Mouse (Mus musculus): Measurements from ENCODE around the gene Ccdc187. TPM values are rescaled to one million over a fixed set of nuclear protein-coding genes. Genes with fewer than 3 reads are reported as not detected.
A peak's percentile ranks its signal among the peaks of the same experiment; 100 is the strongest.

Gene Ccdc187
- polyA plus RNA-seq, 1 experiment from 2014 or later: 0.06 TPM

- H3K36me3 ChIP-seq: peaks cover 76% of the 10 kb centered on the region
- ATAC-seq (ENCODE audit: low read depth): no peak
- no peak overlapping the region for H3K27ac ChIP-seq (replicated peaks)
- H3K4me3 ChIP-seq: no peak overlapping the region
- no peaks in the 10 kb centered on the region for H3K27me3 ChIP-seq
- H3K9ac ChIP-seq: no peak overlapping the region
- WGBS: 92% methylated on average over 2 of the region's 2 CpGs
- no peak overlapping the region for H3K4me2 ChIP-seq
- peaks cover 35% of the 10 kb centered on the region for H3K4me1 ChIP-seq (replicated peaks)
- no peaks in the 10 kb centered on the region for H3K9me3 ChIP-seq
Measured at GRCm38 (mm10) chr2:26324917-26325316, 30.6 kb upstream of the Ccdc187 start.

GRCm38 (mm10) chr2:26323589-26324325 lies 29.4 kb upstream of the Ccdc187 start:
- Histone ChIP-seq H3K4me3 (no peak overlapping the region), H3K27me3 (no peaks in the 10 kb centered on the region), H3K9ac (no peak overlapping the region), H3K4me1 (replicated peaks) (peaks cover 38% of the 10 kb centered on the region), H3K36me3 (peaks cover 65% of the 10 kb centered on the region), H3K4me2 (no peak overlapping the region), H3K9me3 (no peaks in the 10 kb centered on the region), H3K27ac (replicated peaks) (no peak overlapping the region)
- 94% methylated on average over 13 of the region's 13 CpGs for WGBS
- no peak for ATAC-seq (ENCODE audit: low read depth)

GRCm38 (mm10) chr2:26320245-26321185 lies 26.2 kb upstream of the Ccdc187 start:
- Histone ChIP-seq H3K27me3 (no peaks in the 10 kb centered on the region), H3K4me2 (no peak overlapping the region), H3K27ac (replicated peaks) (no peak overlapping the region), H3K4me3 (no peak overlapping the region), H3K9ac (0 out of 2 replicates have a peak overlapping the region, but pooled peaks have one; percentile 26), H3K36me3 (peaks cover 36% of the 10 kb centered on the region), H3K9me3 (no peaks in the 10 kb centered on the region), H3K4me1 (replicated peaks) (peaks cover 66% of the 10 kb centered on the region)
- no peak for ATAC-seq (ENCODE audit: low read depth)
- 86% methylated on average over 14 of the region's 14 CpGs for WGBS

- no peaks in the 10 kb centered on the region for H3K9me3 ChIP-seq
- H3K4me1 ChIP-seq (replicated peaks): peaks cover 71% of the 10 kb centered on the region
- peaks cover 28% of the 10 kb centered on the region for H3K36me3 ChIP-seq
- no peak overlapping the region for H3K27ac ChIP-seq (replicated peaks)
- no peaks in the 10 kb centered on the region for H3K27me3 ChIP-seq
- 90% methylated on average over 13 of the region's 13 CpGs for WGBS
- ATAC-seq (ENCODE audit: low read depth): no peak
- 0 out of 2 replicates have a peak overlapping the region, but pooled peaks have one; percentile 12 for H3K9ac ChIP-seq
- H3K4me2 ChIP-seq: no peak overlapping the region
- no peak overlapping the region for H3K4me3 ChIP-seq
Measured at GRCm38 (mm10) chr2:26319519-26320244, 25.3 kb upstream of the Ccdc187 start.

- no peak for ATAC-seq (ENCODE audit: low read depth)
- WGBS: 86% methylated on average over 9 of the region's 9 CpGs
- peak overlapping the region; percentile 99; the same call in 1 of the 2 replicates for H3K4me2 ChIP-seq
- H3K9ac ChIP-seq: 0 out of 2 replicates have a peak overlapping the region, but pooled peaks have one; percentile 8
- no peaks in the 10 kb centered on the region for H3K9me3 ChIP-seq
- peaks cover 77% of the 10 kb centered on the region for H3K4me1 ChIP-seq (replicated peaks)
- H3K36me3 ChIP-seq: peaks cover 22% of the 10 kb centered on the region
- H3K27ac ChIP-seq (replicated peaks): no peak overlapping the region
- no peaks in the 10 kb centered on the region for H3K27me3 ChIP-seq
- H3K4me3 ChIP-seq: no peak overlapping the region
Measured at GRCm38 (mm10) chr2:26319109-26319508, 24.8 kb upstream of the Ccdc187 start.

- Histone ChIP-seq H3K36me3 (peaks cover 13% of the 10 kb centered on the region), H3K4me1 (replicated peaks) (peaks cover 77% of the 10 kb centered on the region), H3K9me3 (no peaks in the 10 kb centered on the region), H3K4me2 (peak overlapping the region; percentile 99), H3K4me3 (peak overlapping the region; percentile 95; the same call in 1 of the 2 replicates), H3K27me3 (no peaks in the 10 kb centered on the region), H3K27ac (replicated peaks) (no peak overlapping the region), H3K9ac (peak overlapping the region; percentile 94; the same call in 1 of the 2 replicates)
- no peak for ATAC-seq (ENCODE audit: low read depth)
- WGBS: 89% methylated on average over 3 of the region's 3 CpGs
Measured at GRCm38 (mm10) chr2:26317991-26318672, 23.8 kb upstream of the Ccdc187 start.

- H3K9ac ChIP-seq: peak overlapping the region; percentile 94
- peak overlapping the region; percentile 99 for H3K4me2 ChIP-seq
- 72% methylated on average over 3 of the region's 3 CpGs for WGBS
- ATAC-seq (ENCODE audit: low read depth): no peak
- H3K4me1 ChIP-seq (replicated peaks): peaks cover 74% of the 10 kb centered on the region
- no peaks in the 10 kb centered on the region for H3K27me3 ChIP-seq
- peak overlapping the region; percentile 95 for H3K4me3 ChIP-seq
- peak overlapping the region; percentile 98 for H3K27ac ChIP-seq (replicated peaks)
- H3K36me3 ChIP-seq: peaks cover 5% of the 10 kb centered on the region
- H3K9me3 ChIP-seq: no peaks in the 10 kb centered on the region
Measured at GRCm38 (mm10) chr2:26317371-26317770, 23.0 kb upstream of the Ccdc187 start.

- Histone ChIP-seq H3K4me2 (peak overlapping the region; percentile 99), H3K9me3 (no peaks in the 10 kb centered on the region), H3K27ac (replicated peaks) (peak overlapping the region; percentile 98), H3K9ac (peak overlapping the region; percentile 94), H3K4me3 (peak overlapping the region; percentile 95), H3K4me1 (replicated peaks) (peaks cover 67% of the 10 kb centered on the region), H3K36me3 (no peaks in the 10 kb centered on the region), H3K27me3 (no peaks in the 10 kb centered on the region)
- ATAC-seq (ENCODE audit: low read depth): peak; percentile 5; the same call in 1 of the 2 replicates
- WGBS: 52% methylated on average over 9 of the region's 9 CpGs
Measured at GRCm38 (mm10) chr2:26316576-26317246, 22.4 kb upstream of the Ccdc187 start.

- Histone ChIP-seq H3K36me3 (no peaks in the 10 kb centered on the region), H3K27me3 (no peaks in the 10 kb centered on the region), H3K9ac (peak overlapping the region; percentile 94), H3K4me3 (peak overlapping the region; percentile 95), H3K4me2 (peak overlapping the region; percentile 99), H3K9me3 (no peaks in the 10 kb centered on the region), H3K4me1 (replicated peaks) (peaks cover 60% of the 10 kb centered on the region), H3K27ac (replicated peaks) (peak overlapping the region; percentile 98)
- ATAC-seq (ENCODE audit: low read depth): peak; percentile 54
- WGBS: 2% methylated on average over 11 of the region's 11 CpGs
Measured at GRCm38 (mm10) chr2:26315925-26316311, 21.6 kb upstream of the Ccdc187 start.

GRCm38 (mm10) chr2:26315072-26315924 lies 20.9 kb upstream of the Ccdc187 start, which contains the start of gene Gpsm1:
Gene Gpsm1, plus strand, starts transcription at chr2:26315515.
- H3K27me3 ChIP-seq: no peaks in the 10 kb centered on the region
- under 1% methylated on average over 64 of the region's 66 CpGs for WGBS
- H3K9ac ChIP-seq: peak within 1 kb of the TSS; percentile 94
- H3K36me3 ChIP-seq: no peaks in the 10 kb centered on the region
- peak; percentile 86 for ATAC-seq (ENCODE audit: low read depth)
- H3K4me3 ChIP-seq: peak within 1 kb of the TSS; percentile 95
- H3K4me1 ChIP-seq (replicated peaks): peaks cover 54% of the 10 kb centered on the region
- no peaks in the 10 kb centered on the region for H3K9me3 ChIP-seq
- peak within 1 kb of the TSS; percentile 99 for H3K4me2 ChIP-seq
- H3K27ac ChIP-seq (replicated peaks): peak within 1 kb of the TSS; percentile 98
